Mouse (Mus musculus): ENCODE results near the gene Klhl8.

The Klhl8 gene

DNA sequence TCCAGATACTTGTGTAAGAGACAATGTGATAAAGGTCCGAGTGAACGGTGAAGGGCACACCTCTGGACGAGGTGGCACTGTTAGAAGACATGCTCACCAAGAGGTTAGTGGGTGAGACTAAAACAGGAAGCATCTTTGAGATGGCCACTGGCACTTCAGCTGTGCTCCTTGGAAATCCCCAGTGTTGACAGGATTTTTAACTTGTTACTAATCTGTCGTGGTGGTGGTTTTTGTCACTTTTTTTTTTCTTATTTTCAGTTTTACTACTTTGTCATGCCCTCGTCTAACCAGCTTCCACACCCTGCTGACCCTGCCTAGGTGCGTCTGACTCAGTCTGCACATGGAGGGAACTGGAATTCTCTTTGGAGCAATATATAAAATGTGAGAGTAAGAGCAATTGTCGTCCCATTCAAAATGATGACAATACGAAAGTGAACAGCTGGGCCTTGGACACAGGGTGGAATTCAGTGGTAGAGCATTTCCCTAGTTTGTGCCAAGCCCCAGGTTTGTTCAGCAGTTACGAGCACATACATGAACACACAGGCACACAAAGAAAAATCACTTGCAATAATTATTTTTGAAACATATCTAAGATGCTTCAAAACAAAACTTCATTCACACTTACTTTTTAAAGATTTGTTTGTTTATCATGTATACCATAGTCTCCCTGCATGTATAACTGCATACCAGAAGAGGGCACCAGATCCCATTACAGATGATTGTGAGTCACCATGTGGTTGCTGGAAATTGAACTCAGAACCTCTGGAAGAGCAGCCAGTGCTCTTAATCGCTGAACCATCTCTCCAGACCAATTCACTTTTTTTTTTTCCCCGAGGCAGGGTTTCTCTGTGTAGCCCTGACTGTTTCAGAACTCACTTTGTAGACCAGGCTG lies 3.5 kb upstream of the Klhl8 start:
- DNase-seq: no peak

DNA sequence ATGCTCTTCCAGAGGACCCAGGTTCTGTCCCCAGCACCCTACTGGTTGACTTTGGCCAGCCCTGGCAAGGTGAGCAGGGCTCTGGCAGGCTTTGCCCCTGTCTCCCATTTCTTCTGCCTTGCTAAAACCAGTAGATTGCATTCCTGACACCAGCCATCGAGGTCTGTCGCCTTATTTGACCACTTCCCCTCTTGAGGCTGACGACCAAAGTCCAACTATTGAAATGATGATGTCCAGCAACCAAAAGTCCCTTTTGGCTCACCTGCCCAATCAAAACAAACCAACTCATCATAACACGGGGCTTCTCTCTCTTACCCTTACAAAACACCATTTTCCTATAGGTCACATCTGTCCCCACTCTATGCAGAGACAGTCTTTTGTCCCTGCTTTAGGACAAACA lies 2.1 kb upstream of the Klhl8 start:
- DNase-seq: no peak

DNA sequence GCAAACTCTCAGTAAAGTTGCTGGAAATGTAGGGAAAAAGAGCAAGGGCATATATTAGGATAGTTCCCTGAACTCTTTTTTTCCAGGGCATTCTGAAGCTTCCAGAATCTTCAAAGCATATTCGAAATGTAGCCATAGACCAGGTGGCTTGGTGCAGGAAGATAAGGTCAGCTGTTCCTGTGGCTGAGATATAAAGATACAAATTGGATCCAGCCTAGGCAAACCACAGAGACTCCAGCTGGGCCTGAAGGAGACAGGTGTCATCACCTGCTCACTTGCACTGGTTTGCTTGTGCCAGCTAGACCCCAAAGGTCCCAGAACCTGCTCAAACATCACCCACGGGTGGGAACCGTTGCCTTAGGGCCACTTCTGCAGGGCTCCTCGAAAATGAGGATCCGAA lies 496 bp upstream of the Klhl8 start:
- DNase-seq: peak; percentile 17

DNA sequence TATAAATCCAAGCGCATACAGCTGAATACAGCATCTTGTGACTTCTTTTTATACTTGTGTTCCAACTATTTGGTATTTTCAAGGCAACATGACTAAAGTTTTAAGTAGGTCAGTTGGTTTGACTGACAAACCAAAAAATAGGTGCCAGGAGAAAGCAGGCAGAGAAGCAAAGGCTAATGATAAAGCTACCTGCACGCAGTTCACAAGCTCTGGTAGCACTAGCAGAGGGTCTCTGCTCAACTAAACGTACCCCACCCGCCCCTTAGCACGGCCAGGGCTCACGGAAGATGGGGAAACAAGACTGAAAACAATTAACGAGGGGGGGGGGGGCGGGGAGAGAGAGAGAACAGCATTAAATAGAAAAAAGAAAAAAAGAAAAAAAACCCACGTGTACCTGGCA lies 903 bp downstream of the Klhl8 start:
- no peak for DNase-seq

DNA sequence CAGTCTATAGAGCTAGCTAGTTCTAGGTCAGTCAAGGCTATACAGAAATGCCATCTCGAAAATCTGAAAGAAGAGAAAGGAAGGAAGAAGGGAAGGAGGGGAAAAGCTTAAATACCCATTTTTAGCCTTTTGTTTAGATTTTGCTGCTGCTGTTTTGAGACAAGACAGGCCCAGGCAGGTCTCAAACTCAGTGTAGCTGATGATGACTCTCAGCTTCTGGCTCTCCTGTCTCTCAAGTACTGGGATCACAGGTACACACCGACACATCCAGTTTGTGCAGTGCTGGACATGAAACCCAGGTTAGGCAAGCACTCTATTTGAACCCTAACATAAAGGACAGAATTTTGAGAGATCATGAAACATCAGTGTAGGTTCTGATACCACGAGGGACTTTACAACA lies 1.6 kb downstream of the Klhl8 start:
- no peak for DNase-seq

DNA sequence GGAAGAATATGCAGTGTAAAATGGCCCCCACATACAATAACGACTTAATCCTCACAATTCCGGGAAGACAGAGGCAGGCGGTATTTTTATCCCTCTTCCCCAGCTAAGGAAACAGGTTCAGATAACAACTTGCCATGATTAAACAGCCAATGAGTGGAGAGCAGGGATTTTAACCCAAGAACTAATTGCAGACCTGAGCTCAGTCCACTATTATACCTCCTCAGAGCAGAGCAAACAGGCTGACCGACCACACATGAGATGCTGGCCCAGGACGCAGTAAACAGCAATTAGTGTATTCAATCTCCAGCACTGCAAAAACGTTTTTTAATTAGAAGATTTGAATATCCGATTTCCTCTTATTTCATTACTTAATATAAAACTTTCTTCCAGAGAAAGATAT lies 2.2 kb downstream of the Klhl8 start:
- no peak for DNase-seq

DNA sequence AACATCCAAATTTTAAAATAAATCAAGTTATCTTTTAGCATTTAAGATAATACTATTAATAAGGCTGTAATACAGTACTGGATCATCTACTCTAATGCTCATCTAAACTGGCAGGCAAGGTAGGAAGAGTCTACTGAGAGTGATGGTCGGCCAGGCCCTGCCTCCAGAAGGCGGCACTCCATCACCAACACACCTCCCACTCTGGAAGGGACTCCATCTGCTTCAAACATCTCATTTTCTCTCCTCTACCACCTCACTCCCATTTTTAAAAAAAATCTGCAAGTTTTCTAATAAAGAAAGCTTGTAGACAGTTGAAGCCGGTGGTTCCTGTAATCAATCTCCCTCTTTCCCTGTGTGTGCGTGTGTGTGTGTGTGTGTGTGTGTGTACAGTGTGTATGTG lies 3.2 kb downstream of the Klhl8 start:
- no peak for DNase-seq

DNA sequence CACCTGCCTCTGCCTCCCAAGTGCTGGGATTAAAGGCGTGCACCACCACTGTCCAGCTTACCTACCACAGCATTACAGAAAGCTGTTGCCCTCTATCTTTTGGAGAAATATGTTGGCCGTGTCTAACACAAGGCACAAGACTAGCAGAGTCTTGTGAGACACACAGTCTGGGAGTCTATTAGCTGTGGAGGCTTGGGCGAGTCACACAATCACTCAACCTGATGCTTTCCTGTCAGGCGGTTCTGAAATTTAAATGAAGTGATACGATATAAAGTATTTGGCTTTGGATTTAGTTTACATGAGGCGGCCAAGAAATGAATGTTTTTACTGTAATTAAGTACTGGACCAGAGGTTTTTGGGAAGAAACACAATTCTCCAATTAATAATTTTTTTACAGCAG lies 4.9 kb downstream of the Klhl8 start:
- DNase-seq: no peak

DNA sequence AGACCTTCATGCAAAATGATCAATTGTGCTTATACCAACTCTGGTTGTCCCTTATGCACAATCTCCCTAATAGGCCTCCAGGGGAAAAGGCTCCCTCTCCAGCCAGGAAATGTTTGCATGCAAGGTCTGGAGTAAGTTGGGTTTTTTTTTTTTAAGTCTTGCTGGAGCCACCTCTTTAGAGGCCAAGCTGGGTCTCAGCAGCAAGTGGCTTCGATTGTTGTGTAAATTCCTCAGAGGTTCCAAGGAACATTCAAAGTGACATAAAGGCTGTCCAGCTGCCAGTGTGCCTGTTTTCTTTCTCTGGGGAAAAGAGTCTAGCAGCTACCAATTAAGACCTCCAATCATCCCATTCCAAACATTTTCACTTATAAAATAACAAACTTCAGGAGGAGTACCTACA lies 12.7 kb downstream of the Klhl8 start:
- no peak for DNase-seq

DNA sequence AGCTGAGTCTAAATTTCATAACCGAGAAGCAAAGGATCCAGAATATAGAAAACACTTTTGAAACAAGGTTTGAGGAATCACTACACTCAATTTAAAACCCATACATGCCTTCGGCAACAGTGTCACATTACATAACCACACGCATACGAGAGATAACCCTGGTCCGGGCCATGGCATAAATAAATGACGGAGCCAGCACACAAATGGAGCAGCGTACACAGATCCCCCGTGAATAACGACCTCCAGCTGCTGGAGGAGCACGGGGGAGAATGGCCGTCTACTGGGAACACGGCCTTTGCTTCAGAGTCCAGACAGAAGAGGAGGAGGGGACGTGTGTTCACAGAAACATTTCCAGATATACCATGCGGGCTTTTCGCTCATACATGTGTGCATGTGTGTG lies 21.3 kb downstream of the Klhl8 start:
- DNase-seq: no peak

DNA sequence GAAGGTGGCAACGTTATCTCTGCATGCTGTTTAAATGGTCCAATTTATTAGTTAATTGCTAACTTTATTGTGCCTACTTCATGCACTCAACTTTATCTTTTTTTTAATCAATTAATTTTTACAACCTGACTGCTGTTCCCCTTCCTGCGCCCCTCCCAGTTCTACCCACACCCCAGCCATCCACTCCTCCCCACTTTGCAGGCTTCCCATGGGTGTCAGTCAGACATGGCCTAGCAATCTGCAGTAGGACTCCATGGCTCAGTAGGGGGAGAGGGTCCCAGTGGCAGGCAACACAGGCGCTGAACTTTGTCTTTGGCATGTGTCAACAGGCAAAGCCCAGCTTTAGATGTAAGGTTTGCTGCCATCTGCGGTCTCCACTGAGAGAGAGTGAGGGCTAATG lies 47.3 kb downstream of the Klhl8 start:
- no peak for DNase-seq

DNA sequence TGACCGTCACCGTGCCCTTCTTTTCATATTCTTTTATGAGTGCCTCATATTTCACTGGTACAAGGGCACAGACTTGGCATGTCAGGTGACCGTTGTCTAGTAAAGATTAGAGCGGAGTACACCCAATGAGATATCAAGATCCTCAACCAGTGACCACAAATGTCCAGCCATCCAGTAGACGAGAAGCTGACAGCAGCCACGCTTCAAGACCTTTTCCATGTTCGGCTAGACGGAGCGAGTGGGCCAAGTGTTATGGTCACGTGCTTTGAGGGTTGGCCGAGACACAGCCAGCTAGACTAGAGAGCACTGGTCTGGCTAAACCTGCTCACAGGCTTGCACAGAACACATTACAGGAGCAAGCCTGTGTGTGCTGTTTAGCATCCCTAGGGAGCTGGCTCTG lies 50.4 kb downstream of the Klhl8 start:
- no peak for DNase-seq

DNA sequence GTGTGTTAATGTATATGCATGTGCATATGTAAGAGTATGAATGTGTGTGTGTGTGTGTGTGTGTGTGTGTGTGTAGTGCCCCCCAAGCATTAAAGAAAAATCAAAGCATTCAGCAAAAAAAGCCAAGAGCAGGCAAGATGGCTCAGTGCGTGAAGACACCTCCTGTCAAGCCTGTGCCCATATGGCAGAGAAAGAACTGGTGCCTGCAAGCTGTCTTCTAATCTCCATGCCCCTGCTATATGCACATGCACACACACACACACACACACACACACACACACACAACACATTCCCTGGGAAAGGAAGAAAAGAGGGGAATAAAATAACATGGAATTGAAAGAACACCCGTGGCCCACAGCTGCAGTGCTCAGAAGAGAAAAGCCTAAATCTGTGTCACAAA lies 53.9 kb downstream of the Klhl8 start:
- DNase-seq: no peak

DNA sequence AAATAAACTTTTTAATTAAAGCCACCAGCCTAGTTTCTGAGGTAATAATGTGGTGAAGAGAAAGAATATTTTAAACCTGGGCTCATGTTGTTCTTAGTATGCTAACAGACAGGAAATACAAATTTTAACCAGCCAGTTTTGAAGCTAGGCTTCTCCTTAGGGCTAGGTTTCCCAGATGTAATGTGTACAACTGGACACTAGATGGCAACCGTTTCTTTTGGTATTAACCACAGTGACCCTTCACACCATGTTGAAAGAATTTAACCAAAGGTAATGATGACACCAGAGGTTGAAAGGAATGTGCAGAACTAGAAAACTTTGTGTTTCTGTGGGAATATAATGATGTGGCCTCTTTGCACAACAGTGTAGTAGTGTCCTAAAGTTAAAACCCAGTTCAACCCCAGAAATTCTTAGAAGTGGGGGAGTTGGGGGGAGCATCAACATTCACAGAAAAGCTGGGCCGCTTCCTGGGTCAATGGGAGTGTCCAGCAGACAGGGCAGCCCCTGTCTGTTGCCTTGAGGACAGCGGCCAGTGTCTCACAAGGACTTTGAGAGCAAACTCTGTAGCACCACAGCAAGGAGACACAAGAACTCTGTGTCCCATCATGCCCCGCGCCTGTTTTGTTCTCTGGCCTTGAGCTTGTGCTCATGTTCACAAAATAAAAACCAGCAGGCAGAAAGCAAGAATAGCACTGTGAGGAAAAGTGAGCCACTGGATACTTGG lies 54.6 kb downstream of the Klhl8 start:
- no peak for DNase-seq

DNA sequence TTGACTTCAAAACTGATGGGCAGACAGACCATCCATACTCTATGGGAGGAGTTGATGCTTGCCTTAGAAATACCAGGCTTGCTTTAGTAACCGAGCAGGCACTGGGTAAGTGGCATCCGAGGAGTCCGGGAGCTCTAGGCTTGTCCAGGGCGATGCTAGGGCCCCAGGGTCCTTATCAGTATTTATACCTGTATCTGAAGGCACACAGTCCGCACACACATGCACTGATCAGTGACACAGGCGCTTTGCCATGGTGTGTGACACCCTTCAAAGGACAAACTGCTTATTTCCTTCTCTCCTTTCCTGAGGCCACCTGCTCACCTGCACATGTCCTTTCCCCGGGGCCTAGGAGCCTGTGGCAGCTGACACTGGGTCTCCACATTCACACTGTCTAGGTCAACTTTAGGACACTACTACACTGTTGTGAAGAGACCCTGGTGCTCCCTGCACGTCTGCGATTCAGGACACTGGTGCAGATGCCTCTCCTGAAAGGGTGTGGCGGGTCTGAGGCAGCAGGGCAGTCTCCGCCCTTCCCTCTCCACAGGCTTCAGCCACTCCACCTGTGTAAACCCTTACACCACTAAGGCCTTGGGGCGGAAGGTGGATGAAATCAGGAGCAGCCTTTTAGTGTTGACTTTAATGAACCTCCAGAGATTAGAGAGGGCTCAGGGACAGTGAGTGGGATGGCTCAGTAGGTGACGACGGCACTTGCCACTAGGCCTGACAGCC lies 55.4 kb downstream of the Klhl8 start:
- no peak for DNase-seq

DNA sequence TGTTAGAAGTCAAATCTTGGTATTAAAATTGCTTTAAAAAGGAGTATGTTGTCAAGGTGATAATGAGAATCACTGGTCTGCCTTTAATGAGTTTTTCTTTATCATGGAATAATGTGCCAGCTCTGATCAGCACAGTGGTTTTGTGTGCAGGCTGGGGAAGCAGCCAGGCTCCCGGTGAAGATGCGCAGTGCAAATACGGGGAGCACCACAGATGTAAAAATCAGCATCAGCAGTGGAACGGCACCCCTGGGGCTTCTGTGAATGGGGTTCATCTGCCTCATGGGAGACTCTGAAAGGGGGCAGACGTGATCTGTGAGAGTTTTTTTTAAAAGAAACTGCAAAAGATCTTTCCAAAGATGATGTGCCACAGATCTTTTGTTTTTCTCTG lies 56.3 kb downstream of the Klhl8 start:
- DNase-seq: no peak

DNA sequence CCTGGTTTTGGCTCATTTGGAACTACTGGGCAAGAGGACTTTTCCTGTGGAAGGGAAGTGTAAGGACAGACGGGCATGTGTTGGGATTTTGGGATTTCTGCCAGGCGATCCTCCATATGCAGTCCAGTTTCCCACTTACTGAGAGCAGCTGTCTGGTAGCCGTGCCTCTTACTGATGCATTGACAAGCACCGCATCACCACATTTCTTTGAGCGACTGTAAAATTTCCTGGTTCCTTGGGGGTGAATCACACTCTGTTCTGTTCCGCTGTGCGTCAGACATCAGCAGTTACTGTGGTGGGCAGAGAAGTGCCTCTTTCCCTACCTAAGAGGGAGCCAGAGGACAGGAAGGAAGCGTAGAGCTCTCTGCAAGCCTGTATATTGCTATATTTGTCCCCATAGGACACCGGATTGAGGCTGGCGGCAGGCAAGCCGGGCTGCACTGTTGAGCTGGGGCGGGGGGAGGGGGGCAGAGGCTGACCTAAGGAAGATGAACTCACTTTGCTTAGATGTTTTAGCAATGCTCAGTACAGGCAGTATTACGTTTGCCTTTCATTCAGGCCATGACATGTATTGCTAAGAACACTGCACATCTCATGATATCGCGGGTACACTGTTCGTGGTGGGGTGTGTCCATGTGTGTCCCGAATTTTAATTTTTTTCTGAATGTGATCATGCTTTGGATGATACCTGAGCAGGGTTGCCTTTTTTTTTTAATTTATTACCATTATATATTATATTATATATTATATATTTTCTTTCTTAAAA lies 56.8 kb downstream of the Klhl8 start:
- DNase-seq: no peak

DNA sequence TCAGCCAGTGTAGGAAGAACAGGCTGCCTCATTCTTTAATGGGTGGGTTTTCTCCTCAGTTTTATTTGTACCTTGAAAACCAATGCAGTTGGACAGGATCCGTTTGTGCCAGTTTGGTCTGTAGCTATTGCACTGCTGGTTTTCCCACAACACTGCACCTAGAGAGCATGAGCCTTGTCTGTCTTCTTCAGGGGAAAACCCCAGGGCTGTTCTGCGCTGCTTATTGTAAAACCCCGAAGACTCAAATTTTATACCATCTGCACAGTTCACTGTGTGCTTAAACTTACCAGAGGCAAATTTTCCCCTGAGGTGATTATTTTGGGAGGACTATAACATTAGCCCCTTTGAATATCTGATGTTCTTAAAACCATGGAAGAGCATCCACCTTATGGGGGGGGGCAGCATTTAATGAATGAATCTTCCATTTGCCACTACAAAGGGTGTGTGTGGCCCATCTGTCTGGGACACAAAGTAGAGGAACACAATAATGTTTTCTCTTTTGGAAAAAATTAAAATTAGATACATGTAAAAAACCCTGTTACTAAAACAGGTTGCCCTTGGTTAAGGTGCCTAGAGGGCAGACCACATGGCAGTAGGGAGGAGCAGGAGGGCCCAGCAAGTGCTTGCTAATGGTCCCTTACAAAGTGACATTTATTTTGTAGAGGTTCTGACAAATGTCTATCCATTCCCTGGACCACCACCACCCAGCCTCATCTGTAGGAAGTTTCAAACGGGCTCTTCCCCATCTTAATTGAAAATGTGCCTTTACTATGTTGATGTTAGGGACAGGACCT lies 58.1 kb downstream of the Klhl8 start:
- no peak for DNase-seq

DNA sequence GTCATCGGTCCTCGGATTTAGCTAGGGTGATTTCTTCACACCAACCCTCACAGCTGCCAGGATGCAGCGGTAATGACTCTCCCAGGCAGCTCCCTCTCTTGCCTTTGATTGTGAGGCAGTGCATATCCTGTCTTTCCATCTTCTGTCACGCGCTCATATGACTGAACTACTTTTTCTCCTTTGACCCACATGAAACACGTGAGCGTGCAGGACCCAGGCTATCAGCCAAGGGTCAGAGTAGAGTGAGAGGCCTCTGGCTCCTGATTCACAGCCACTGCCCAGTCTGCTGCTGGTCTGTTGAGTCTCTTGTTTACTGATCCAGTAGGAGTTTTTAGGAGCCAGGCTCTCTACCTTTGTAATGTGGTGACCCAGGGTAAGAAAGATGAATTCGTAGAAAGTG lies 62.5 kb downstream of the Klhl8 start:
- DNase-seq: no peak

DNA sequence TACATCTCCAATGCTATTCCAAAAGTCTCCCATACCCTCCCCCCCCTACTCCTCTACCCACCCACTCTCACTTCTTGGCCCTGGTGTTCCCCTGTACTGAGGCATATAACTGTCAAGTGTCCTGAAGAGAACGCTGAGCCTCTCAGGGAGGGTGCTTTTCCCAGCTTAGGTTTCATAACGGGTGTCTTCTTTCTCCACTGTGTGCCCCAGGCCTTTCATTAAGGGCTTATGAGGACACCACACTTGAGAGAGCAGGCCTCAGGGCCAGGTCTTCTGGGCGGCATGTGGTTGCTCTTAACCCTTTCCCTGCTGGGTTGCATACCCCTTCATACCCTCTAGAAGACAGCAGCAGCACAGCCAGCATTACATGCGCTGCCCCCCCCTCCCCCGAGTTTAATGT lies 64.5 kb downstream of the Klhl8 start:
- no peak for DNase-seq

DNA sequence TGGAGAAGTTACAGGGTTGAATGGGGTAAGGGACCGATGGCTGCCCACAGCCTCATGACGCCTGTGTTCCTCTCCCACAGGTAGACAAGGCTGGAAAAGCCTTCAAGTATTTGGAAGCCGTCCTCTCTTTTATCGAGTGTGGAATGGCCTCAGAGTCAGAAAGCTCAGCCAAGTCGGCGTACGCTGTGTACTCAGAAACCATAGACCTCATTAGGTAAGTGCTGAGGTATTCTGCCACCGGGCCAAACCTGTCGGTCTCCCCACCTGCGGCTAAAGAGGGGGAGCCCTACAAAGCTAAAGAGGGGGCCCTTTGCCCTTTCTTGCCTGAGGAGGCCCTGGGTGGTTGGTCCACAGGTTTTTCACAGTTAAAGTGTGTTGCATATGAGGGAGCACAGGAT lies 64.9 kb downstream of the Klhl8 start:
- no peak for DNase-seq

DNA sequence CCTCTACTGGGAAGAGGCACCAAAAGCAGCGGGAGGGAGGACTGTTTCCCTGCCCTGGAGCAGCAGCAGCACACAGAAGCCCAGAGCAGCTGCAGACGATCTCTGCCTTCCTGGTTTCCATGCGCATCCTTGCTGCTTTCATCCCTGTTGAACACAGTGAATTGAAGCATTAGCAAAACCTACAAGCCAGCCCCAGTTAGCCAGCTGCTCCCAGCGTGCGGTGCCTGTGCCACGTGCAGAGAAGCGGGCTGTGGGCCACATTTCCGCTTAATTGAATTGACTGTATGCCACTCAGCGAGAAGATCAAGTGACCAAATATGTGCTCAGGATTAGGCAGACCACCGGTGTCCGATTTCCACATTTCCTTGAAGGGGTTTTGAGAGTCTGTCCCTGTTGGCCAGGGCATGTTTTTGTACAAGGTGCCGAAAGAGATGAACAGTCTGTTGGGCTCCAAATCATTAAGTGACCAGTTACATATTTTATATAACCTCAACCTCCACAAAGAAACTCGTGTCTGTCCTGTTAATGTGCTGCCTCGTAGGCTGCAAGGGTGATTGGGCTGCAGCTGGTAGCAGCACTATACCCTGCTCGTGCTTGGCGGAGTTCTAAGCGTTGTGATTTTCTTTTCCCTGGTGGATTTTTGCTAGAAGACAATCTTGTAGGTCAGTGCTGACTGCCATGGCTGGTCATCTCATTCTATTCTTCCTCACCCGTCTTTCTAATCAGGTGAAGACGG lies 65.5 kb downstream of the Klhl8 start:
- no peak for DNase-seq
